Mouse (Mus musculus) v-Abl transformed pro-B cells (cell line): ENCODE data around the gene Pef1.

ENCODE experiments used
- in situ Hi-C, 2 experiments: fragments of 400-800 bp; cut with MboI; formaldehyde crosslinking; loops; one replicate each; pipeline ENCODE4 v1.15.1; 2025; ENCODE audit not compliant: unreplicated experiment in 2 of 2

Gene Pef1

DNA sequence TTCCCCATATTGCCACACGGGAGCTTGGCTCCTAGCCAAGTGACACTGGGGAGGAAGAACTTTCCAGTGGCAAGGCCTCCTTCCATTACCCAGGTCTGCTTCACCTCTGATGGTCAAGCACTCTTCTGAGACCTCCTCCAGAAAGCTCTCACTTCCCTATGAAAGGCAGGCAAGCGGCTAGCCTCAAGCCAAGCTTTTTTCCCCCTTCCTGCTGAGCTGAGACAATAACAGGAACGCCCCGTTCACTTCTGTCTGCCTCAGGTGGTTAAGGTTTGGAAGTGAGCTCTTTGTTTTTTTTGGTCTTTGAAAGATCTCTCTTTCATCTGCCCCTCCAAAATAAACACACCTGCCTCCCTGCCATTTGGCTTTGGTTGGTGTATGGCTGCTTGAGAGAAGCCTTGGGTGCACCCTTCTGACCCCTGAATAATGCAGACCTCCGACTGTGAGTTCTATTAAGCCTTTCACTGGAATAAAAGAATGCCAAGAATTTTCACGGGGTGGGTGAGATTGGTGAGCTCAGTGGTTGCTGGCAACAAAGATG lies at the start of gene Pef1:
Gene Pef1, plus strand, starts transcription at position 448 of the 541 bp plus-strand sequence.
- in situ Hi-C loops: no loop called here

DNA sequence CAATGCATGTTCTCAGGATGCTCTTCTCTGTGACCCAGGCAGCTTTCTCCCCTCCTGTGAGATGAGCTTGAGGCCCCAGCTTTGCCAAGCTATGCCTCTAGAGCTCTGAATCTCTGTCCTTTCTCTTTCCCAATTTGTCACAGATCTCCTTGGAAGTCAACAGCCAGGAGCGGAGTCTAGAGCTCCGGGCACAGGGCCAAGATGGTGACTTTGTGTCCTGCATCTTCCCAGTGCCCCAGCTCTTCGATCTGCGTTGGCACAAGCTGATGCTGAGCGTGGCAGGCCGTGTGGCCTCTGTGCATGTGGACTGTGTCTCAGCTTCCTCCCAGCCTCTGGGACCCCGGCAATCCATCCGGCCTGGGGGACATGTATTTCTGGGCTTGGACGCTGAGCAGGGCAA lies 49.2 kb upstream of the Pef1 start:
- in situ Hi-C loops: no loop called here

DNA sequence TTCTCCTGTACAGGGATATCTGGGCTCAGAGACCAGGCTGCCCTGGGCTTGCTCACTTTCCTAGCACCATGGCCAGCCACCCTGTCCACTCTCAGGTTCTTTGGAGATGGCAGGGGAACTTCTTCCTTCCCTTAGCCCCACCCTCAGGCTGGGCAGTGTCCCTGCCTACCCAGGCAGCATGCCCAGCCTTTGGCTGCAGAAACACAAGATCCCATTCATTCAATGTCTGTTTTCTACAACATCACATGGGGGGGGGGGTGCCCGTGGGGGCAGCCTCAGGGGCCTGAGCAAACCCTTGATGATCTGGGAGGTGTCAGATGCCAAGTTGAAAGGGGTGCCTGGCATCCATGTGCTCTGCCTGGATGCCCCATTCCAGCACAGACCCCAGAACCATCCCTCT lies 47.6 kb upstream of the Pef1 start:
- in situ Hi-C loops: no loop called here

DNA sequence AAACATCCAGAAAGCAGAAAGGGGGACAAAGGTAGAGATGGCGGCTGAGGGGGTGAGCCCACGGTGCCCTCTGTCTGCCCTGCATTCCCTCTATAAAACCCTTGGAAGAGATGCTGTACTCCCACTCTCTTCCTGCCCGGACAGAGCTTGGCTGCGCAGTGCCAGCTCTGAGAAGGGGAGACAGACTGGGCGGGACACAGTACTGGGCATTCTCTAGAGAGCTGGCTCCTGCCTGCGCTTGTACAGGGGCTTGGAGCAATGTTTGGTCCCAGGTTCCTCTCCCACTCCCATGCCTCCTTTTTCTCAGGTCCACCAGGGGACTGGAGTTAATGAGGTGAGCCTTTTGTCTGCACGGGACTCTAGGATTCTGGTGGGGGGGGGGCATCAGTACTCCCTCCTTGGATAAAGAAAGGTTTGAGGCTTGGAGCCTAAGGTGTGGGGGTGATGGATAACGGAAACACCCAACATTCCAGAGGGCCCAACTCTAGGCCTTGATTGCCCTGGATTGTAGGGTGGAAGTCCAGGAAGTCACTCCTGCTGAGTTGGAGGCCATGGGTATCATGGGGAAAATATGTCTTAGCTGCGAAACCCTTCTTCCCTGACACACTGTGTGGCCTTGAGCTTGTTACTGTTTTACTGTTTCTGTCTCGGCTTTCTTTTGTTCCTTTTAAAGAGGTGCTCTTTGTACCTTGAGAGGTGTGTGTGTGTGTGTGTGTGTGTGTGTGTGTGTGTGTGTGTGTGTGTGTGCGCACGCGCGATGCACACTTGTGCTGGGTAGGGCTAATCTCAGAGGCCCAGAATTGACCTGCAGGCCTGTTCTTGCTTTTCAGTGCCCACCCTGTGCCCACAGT lies 47.0 kb upstream of the Pef1 start:
- in situ Hi-C loops: no loop called here

DNA sequence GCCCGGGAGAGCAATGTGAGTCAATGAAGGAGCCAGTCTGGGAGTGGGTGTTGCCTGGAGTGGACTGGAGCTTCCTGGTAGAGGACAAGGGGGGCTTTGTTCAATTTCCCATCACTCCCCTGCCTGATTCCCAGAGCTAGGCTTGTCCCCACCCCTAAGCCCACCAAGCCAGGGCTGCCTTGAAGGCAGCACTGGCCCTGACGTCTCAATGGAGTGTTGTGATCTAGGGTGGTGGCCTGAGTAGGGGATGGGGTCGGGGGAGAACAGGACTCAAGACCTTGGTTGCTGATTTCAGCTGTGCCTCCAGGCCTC lies 46.4 kb upstream of the Pef1 start:
- in situ Hi-C loops: no loop called here

DNA sequence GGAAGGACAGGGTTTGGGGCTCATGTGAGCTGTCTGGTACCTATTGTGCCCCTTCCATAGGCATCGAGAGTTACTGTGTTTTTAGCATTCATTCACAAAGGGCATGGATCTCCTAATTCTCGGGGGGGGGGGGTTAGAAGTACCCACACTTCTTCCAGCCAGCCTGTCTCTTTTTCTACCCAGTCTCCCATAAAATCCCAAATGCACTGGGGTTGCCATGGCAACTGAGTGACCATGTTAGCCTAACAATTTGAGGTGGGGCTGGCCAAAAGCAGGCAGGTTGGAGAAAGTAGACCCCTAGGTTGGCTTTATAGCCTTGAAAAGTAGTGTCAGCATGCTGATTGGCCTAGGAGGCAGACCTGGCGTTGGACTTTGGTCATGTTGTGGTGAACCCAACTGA lies 45.9 kb upstream of the Pef1 start:
- in situ Hi-C loops: no loop called here

DNA sequence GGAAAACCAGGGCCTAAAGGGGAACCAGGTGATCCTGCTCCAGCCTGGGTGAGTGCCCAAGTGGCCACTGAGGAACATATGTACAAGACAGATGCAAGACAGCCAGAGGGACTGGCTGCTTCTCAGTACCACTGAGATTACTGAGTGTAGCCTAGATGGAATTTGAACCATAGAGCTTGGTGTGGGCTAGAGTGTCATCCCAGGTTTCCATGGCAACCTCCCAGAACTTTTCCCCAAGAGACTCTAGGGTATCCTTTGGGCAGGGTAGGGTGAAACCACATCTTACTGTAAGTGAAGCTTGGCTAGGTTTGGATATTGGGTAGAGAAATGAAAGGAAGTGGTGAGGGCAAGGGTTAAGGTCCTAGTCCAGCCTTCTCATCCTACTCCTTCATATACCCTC lies 41.4 kb upstream of the Pef1 start:
- in situ Hi-C loops: no loop called here

DNA sequence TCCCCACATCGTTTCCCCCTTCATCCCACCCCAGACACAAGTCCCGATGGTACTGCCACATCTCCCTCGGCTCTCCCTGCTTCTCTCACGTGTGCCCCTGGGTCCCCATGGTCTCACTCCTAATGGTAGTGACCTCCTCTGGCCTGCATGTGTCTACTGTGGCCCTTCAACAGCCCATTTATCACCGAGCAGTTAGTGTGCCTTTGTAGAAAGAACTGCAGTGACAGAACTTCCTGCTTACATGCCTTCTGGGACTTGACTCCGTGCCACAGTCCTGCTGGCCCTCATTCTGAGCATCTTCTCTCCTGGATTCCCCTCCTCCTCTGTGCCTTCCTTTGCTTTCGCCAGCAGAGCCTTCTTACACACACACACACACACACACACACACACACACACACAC lies 39.2 kb upstream of the Pef1 start:
- in situ Hi-C loops: no loop called here

DNA sequence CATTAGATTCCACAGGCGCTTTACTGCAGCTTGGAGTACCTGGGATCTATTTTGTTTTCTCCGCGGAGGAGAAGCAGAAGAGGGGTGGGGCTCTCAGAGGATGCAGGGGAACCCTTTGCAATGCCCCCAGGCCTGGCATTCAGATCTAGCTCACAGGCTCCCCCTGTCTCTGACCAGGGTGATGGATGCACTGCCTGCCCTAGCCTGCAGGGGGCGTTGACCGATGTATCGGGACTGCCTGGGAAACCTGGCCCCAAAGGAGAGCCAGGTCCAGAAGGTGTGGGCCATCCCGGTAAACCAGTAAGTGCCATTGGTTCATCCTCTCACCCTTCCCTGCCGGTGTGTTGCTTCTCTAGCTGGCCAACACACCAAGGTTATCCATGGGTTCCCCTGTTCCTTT lies 35.5 kb upstream of the Pef1 start:
- in situ Hi-C loops: no loop called here

DNA sequence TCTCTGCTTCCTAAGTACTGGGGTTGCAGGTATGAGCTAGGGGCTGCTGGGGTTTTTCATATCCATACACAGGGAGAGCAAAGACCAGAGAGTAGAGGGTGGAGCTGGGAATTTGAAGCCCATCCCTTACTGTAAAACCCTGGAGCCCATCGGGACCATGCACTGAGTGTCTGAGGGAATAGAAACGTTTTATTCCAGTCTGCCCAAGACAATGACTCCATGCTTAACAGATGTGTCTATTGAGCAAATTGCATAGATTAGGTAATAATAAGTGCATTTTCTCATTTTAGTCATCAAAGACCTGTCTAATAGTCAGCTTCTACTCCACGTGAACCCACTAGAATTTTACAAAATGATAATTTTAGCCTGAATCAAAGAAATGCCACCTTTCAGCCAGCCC lies 31.8 kb upstream of the Pef1 start:
- in situ Hi-C loops: no loop called here

DNA sequence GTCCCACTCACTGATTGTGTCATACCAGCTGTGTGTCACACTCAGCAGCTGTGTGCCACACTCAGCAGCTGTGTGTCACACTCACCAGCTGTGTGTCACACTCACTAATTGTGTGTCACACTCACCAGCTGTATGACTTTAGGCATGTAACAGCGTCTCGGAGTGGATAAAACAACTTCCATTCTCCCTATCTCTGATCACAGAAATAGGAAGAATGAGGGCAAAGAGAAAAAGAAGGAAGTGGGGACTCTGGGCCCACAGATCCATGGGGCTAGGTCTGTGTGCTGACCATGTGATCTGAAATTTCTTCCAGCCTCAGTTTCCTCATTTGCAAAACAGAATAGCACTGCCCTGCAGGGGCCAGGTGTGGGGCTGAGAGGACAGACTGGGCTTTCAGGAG lies 30.6 kb upstream of the Pef1 start:
- in situ Hi-C loops: no loop called here

DNA sequence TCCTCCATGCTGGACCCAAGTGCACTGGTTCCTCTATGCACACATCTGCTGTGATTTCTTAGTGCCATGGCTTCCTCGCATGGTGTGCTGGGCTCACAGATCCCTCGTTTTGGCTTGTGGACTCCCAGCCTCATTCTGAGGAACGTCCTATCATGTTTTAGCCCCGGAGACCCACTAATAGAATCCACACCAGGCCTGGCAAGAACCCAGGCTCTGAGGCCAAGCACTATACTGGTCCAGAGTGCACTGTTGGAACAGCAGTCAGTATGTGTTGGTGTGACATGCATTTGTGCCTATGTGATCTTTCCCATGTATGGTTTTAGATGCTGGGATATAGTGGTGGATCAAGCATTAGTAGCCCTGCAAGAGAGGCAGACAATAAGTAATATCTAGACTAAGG lies 29.0 kb upstream of the Pef1 start:
- in situ Hi-C loops: no loop called here

DNA sequence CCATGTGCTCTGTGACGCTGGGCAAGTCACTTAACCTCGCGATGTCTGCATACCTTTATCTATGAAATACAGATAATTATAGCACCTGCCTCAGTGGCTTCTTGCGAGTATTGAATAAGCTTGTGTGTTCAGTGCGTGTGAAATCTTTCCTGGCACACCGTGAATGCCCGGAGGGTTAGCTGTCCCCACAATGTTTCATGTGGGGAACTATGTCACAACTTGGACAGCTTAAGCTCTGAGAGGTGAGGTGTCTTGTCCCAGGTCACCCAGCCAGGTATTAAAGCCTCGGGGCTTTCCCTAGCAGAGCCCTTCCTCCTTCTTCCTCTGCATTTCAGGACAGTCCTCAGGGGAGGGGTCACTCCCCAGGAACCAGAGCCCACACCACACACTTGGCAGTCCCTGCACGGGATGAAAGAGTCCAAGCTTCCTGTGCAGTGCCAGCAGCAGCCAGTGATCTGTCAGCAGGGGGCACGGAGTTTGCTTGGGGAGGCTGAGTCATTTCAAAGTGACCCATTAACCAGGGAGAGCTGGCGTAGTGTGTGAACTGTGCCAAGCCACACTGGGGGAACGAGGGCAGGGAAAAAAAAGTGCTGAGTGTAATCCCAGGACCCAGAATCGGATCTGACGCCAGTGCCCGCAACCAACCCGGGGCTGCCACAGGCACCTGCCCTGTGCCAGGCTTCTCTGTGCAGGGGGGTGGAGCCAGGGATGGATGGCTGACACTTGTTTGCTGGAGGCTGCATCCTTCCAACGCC lies 27.4 kb upstream of the Pef1 start:
- in situ Hi-C loops: no loop called here

DNA sequence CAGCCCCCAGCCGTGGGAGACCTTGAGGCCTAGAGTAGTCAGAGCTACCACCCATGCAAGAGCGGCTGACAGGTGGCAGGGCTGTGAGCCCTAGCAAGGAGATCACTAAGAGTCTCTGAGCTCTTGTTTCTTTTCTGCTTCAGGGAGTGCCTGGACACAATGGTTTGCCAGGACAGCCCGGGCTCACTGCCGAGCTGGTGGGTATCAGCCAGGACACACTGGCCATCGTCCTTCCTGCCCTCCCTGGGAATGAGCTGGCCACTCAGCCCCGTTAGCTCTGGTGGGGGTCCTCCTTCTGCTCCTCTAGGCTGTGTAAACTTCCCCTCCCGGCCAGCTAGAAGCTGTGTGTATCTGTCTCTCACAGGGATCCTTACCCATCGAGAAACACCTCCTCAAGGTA lies 25.5 kb upstream of the Pef1 start:
- in situ Hi-C loops: no loop called here

DNA sequence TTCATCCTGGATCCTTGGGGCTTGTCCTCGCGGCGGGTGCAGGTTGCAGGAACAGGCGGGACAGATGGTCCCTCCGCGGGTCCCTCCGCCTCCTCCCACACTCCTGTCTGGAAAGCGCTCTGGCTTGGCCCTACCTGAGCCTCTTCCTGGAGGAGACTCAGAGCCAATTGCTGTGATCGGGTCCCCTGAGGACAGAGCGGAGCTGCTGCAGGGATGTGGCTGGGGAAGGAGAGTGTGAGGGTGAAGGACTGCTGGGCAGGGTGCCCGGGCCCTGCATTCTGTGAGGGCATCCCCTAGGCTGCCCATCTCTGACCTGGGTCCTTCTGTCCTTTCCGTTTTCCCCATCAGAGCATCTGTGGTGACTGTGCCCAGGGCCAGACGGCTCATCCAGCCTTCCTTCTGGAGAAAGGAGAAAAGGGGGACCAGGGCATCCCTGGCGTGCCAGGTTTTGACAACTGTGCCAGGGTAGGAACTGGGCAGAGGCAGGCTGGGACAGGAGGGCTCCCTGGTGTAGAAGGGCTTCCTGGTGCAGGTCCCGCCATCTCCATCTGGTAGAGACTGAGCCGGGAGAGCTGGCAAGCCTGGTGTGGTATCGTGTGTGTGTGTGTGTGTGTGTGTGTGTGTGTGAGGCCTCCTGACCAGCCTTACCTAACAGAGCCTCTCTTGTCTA lies 23.4 kb upstream of the Pef1 start:
- in situ Hi-C loops: no loop called here

DNA sequence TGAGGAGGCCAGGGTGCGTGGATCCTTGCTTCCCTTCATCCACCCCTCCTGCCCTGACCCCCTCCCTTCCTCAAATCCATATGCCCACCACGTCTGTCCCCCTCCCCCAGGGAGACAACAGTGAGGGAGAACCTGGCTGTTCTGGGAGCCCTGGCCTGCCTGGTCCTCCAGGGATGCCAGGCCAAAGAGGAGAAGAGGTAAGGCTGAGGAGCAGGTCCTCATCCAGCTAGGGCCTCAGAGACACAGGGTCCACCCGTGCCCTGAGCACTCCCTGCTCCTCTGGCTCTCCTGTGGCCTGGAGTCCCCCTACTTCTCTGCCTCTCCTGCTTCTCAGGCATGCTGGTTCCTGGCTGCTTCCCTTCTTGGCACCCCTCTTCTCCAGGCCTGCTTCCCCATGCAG lies 22.8 kb upstream of the Pef1 start:
- in situ Hi-C loops: no loop called here

DNA sequence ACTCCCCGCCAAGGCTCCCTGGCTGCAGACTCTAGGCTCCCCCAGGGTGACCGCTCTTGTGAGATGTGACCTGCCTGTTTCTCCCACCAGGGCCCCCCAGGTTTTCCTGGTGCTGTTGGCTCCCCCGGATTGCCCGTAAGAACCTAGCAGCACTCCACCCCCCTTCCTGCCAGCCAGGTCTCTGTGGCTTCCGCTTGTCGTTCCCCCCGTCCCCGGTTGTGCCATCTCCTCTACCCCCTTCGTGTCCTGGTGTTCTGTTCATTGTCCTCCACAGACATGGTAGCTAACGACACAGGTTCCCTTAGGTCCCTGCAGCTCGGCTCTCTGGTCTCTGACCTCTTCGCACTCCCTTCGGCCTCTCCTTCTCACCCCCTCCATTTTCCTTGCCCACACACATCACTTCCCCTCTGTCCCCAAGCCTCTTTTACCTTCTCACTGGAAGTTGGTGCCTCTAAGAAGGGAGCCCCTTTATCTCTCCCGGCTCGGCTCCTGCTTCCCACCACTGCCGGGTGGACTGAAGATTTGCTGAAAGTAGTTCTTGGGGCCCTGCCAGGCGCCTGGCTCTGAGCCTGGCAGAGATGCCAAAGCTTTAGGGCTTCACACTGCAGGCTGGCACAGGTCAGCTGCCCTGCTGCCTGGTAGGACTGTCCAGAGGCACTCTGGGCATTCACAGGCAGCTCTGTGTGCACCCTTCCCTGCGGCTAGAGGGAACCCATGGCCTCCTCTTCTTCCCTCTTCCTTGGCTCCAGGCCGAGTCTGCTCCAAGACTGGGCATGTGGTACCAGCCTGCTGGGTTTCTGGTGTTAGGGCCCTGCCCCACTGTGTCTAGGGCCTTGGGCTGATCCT lies 20.8 kb upstream of the Pef1 start:
- in situ Hi-C loops: loop anchor here in 1 of 2 experiments (5.0 to 10.0 kb wide), 3 partner anchors 119 to 407 kb away; partner anchors contain the start of gene Kpna6

DNA sequence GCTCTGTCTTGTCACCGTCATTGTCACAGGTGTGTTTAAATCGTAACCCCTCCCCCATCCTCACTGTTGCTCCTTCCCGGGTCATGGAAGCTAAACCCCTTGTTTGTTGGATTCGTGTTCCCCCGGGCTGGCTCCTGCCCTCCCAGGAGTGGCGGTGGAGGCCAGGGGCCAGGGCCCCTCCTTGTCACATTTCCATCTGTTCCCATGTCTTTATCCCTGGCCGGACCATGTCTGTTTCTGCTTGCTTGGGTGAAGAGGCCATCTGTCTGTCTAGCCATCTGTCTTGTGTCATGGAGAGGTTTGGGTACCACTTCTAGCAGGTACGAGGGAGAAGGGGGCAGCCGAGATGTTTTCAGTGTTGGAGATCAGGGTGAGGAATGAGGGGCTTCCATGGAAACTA lies 20.1 kb upstream of the Pef1 start:
- in situ Hi-C loops: loop anchor here in 1 of 2 experiments (5.0 to 10.0 kb wide), 3 partner anchors 120 to 407 kb away; partner anchors contain the start of gene Kpna6

DNA sequence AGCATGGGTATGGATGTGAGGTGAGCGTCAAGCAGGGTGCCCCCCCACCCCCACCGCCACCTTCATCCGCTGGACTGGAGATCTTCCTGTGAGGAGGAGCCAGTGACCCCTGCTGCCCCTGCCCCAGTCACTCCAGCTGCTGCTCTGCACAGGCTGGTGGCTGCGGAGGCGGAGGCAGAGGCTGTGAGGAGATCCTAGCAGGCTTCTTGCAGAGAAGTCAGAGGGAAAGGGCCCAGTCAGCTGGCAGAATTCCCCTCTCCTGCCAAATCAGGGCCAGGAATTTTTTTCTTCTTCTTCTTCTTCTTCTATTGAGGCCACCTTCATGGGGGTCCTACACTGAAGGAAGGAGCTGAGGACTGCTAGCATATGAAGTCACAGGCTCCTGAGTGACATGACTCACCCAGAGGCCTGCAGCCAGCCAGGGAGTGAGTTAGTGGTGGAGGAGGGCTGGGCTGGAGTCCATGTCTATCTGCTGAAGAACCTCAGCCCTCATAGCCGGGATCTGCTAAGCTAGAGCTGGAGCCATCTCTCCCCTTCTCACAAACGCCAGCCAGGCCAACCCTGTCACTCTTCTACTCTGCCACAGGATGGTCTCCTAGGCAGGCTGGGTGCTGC lies 17.9 kb upstream of the Pef1 start:
- in situ Hi-C loops: loop anchor here in 1 of 2 experiments (5.0 to 10.0 kb wide), 3 partner anchors 122 to 410 kb away; partner anchors contain the start of gene Kpna6
